Mouse (Mus musculus): ENCODE data around the gene Clstn2. TPM values are rescaled to one million over a fixed set of nuclear protein-coding genes. Genes with fewer than 3 reads are reported as not detected.

Gene Clstn2
- total and polyA plus RNA-seq, 2 experiments from 2014 or later: 10.1 to 51.6 TPM

DNA sequence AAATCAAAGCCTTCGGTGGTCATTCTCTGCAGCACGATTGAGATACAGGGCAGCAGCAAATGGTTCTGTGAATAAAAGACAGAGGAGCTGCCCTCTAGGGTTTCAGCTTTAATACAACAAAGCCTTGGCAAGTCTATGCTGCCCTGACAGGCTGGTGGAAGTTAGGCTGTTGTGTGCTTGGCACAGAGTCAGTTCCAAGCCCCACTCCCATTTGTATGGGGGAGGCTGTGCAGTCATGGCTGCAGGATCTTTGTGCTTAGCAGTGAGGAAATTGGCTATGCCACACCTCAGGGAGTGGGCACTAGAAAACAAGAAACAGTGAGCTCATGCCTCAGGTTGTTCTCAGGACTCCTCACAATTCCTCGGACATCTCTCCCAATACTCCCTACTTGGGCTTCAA lies 384.6 kb downstream of the Clstn2 start:
- no peaks in the 10 kb centered on the region; the same call in 1 of the 2 replicates for H3K27me3 ChIP-seq (ENCODE audit: insufficient read depth, low read length)
- H3K9ac ChIP-seq (replicated peaks; ENCODE audit: low read length): no peak overlapping the region
- no peak overlapping the region; the same call in 1 of the 2 replicates for H3K27ac ChIP-seq
- no peaks in the 10 kb centered on the region for H3K36me3 ChIP-seq (ENCODE audit: insufficient read depth, low read length)
- H3K9me3 ChIP-seq (ENCODE audit: low read length): no peaks in the 10 kb centered on the region
- no peak overlapping the region for H3K4me2 ChIP-seq (ENCODE audit: low read depth, low read length)
- H3K4me1 ChIP-seq (ENCODE audit: insufficient read depth, low read length): 0 out of 2 replicates have a peak, but pooled peaks cover 6% of the 10 kb centered on the region
- TF ChIP-seq CTCF (IDR thresholded peaks at IDR 0.05; ENCODE audit: low read depth): 0 out of 2 replicates have a peak, but pooled peaks have one; percentile 7
- 44% methylated on average over 3 of the region's 3 CpGs for WGBS
- ATAC-seq (no peak), DNase-seq (ENCODE audit: low spot score) (peak; percentile 35)
- no peak overlapping the region for H3K4me3 ChIP-seq (ENCODE audit: low read length)

- H3K4me2 ChIP-seq (ENCODE audit: low read depth, low read length): no peak overlapping the region
- no peaks in the 10 kb centered on the region for H3K36me3 ChIP-seq (ENCODE audit: insufficient read depth, low read length)
- H3K4me3 ChIP-seq (ENCODE audit: low read length): no peak overlapping the region
- TF ChIP-seq CTCF (IDR thresholded peaks at IDR 0.05; ENCODE audit: low read depth): no peak
- no peak overlapping the region for H3K27ac ChIP-seq
- no peaks in the 10 kb centered on the region for H3K9me3 ChIP-seq (ENCODE audit: low read length)
- H3K4me1 ChIP-seq (ENCODE audit: insufficient read depth, low read length): 0 out of 2 replicates have a peak, but pooled peaks cover 6% of the 10 kb centered on the region
- DNase-seq (ENCODE audit: low spot score) (no peak), ATAC-seq (no peak)
- no peak overlapping the region for H3K9ac ChIP-seq (replicated peaks; ENCODE audit: low read length)
- no peaks in the 10 kb centered on the region; the same call in 1 of the 2 replicates for H3K27me3 ChIP-seq (ENCODE audit: insufficient read depth, low read length)
- 75% methylated on average over 3 of the region's 3 CpGs for WGBS
Observed at GRCm38 (mm10) chr9:97645746-97646145, 387.2 kb downstream of the Clstn2 start.

DNA sequence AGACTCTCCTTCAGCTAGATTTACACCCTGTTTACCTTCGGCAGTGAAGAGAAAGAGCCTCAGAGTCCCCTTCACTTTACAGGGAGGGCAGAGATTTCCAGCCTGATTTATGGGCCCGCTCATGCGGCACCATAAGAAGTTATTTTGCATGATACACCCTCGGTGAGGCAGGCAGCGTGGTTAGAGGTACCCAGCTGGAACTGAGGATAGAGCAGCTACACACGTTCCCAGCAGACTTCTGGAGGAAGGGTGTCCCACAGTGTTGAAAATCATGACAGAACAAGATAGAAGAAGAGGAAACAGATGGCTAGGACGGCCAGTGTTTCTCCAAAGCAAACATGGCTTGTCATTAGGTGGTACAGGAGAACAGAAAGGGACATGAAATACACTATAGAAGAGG lies 390.6 kb downstream of the Clstn2 start:
- H3K9me3 ChIP-seq (ENCODE audit: low read length): no peaks in the 10 kb centered on the region
- 0 out of 2 replicates have a peak, but pooled peaks cover under 1% of the 10 kb centered on the region for H3K4me1 ChIP-seq (ENCODE audit: insufficient read depth, low read length)
- H3K27ac ChIP-seq: no peak overlapping the region
- no peak overlapping the region for H3K9ac ChIP-seq (replicated peaks; ENCODE audit: low read length)
- WGBS: 66% methylated on average over 7 of the region's 7 CpGs
- H3K36me3 ChIP-seq (ENCODE audit: insufficient read depth, low read length): no peaks in the 10 kb centered on the region
- no peak overlapping the region for H3K4me2 ChIP-seq (ENCODE audit: low read depth, low read length)
- ATAC-seq (no peak), DNase-seq (ENCODE audit: low spot score) (no peak)
- H3K27me3 ChIP-seq (ENCODE audit: insufficient read depth, low read length): no peaks in the 10 kb centered on the region
- no peak overlapping the region for H3K4me3 ChIP-seq (ENCODE audit: low read length)
- no peak for TF ChIP-seq CTCF (IDR thresholded peaks at IDR 0.05; ENCODE audit: low read depth)

- Histone ChIP-seq H3K27me3 (ENCODE audit: insufficient read depth, low read length) (no peaks in the 10 kb centered on the region), H3K27ac (no peak overlapping the region), H3K4me1 (ENCODE audit: insufficient read depth, low read length) (no peaks in the 10 kb centered on the region), H3K4me3 (ENCODE audit: low read length) (no peak overlapping the region), H3K36me3 (ENCODE audit: insufficient read depth, low read length) (no peaks in the 10 kb centered on the region), H3K9ac (replicated peaks; ENCODE audit: low read length) (no peak overlapping the region), H3K9me3 (ENCODE audit: low read length) (no peaks in the 10 kb centered on the region), H3K4me2 (ENCODE audit: low read depth, low read length) (no peak overlapping the region)
- WGBS: 90% methylated on average over 6 of the region's 6 CpGs
- TF ChIP-seq CTCF (IDR thresholded peaks at IDR 0.05; ENCODE audit: low read depth): no peak
- ATAC-seq: no peak
- DNase-seq (ENCODE audit: low spot score): peak; percentile 58
Observed at GRCm38 (mm10) chr9:97639967-97640549, 392.9 kb downstream of the Clstn2 start.

DNA sequence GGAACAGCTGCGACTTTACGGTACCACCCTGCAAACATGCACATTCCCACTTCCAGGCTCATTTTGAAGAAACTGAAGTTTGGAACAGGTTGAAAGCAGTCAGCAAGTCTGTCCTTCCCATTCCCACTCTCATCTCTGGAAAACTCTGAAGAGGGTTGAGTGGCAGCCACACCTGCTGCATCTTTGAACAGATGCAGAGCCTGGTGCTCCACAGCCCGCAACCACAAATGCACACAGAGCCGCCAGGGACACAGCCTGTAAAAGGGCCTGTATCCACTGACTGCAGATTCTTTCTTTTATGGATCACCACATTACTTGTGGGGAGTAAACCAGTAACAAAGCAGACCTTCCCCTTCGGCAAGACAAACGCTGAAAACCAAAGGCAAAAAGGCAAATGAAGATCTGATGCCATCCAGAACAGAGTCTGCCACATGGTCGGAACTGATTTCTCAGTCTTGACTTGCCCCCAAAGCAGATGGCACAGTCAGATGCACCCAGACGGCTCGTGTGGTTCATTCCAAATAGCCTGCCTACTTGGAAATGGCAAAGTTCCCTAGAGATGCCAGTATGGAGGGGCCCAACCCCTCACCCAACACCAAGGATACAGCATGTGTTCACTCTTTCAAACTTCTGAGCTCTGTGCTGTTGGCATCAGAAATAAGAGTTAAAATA lies 394.2 kb downstream of the Clstn2 start:
- H3K36me3 ChIP-seq (ENCODE audit: insufficient read depth, low read length): no peaks in the 10 kb centered on the region
- ATAC-seq (no peak), DNase-seq (ENCODE audit: low spot score) (peak; percentile 34)
- WGBS: 78% methylated on average over 9 of the region's 9 CpGs
- H3K9ac ChIP-seq (replicated peaks; ENCODE audit: low read length): no peak overlapping the region
- no peak for TF ChIP-seq CTCF (IDR thresholded peaks at IDR 0.05; ENCODE audit: low read depth)
- H3K4me2 ChIP-seq (ENCODE audit: low read depth, low read length): no peak overlapping the region
- no peak overlapping the region for H3K27ac ChIP-seq
- no peak overlapping the region for H3K4me3 ChIP-seq (ENCODE audit: low read length)
- no peaks in the 10 kb centered on the region for H3K27me3 ChIP-seq (ENCODE audit: insufficient read depth, low read length)
- no peaks in the 10 kb centered on the region for H3K4me1 ChIP-seq (ENCODE audit: insufficient read depth, low read length)
- H3K9me3 ChIP-seq (ENCODE audit: low read length): no peaks in the 10 kb centered on the region

- H3K9ac ChIP-seq (replicated peaks; ENCODE audit: low read length): no peak overlapping the region
- H3K27ac ChIP-seq: no peak overlapping the region
- H3K27me3 ChIP-seq (ENCODE audit: insufficient read depth, low read length): no peaks in the 10 kb centered on the region
- H3K9me3 ChIP-seq (ENCODE audit: low read length): no peaks in the 10 kb centered on the region
- H3K36me3 ChIP-seq (ENCODE audit: insufficient read depth, low read length): no peaks in the 10 kb centered on the region
- H3K4me1 ChIP-seq (ENCODE audit: insufficient read depth, low read length): no peaks in the 10 kb centered on the region
- TF ChIP-seq CTCF (IDR thresholded peaks at IDR 0.05; ENCODE audit: low read depth): no peak
- ATAC-seq (no peak), DNase-seq (ENCODE audit: low spot score) (no peak)
- H3K4me3 ChIP-seq (ENCODE audit: low read length): no peak overlapping the region
- WGBS: 88% methylated on average over 4 of the region's 4 CpGs
- no peak overlapping the region for H3K4me2 ChIP-seq (ENCODE audit: low read depth, low read length)
Observed at GRCm38 (mm10) chr9:97635351-97635750, 397.6 kb downstream of the Clstn2 start.

DNA sequence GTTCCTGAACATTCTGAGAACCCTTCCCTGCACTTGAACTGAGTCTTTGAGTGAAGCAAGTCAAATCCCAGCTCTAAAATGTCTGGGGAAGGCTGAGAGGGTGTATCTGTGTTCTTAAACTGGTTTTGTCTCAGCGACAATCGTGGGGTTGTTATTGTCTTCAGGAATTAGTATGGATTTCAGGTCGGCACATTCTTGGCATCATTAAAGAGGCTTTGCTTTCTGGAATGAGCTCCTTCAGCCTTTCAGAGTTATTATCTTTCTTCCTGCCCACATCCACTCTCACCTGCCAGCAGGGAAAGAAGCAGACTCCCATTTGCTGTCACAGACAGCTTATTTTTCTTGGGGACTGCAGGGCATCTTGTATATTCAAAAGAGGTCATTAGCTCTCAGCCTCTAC lies 398.1 kb downstream of the Clstn2 start:
- Histone ChIP-seq H3K27me3 (ENCODE audit: insufficient read depth, low read length) (no peaks in the 10 kb centered on the region), H3K9me3 (ENCODE audit: low read length) (no peaks in the 10 kb centered on the region), H3K4me1 (ENCODE audit: insufficient read depth, low read length) (no peaks in the 10 kb centered on the region), H3K4me2 (ENCODE audit: low read depth, low read length) (no peak overlapping the region), H3K36me3 (ENCODE audit: insufficient read depth, low read length) (no peaks in the 10 kb centered on the region), H3K4me3 (ENCODE audit: low read length) (no peak overlapping the region), H3K9ac (replicated peaks; ENCODE audit: low read length) (no peak overlapping the region), H3K27ac (no peak overlapping the region)
- TF ChIP-seq CTCF (IDR thresholded peaks at IDR 0.05; ENCODE audit: low read depth): no peak
- DNase-seq (ENCODE audit: low spot score) (no peak), ATAC-seq (no peak)
- 67% methylated on average over 3 of the region's 3 CpGs for WGBS
